Mouse (Mus musculus) stomach, postnatal 0 days (tissue): ENCODE data around the gene Bcap29. TPM values are rescaled to one million over a fixed set of nuclear protein-coding genes. Genes with fewer than 3 reads are reported as not detected.

ENCODE experiments used
- ATAC-seq: fragments of 200-750 bp; cut with Nextera tagmentation; 2 replicates; pipeline ENCODE4 v1.8.0; 2017; ENCODE audit not compliant: low FRiP score, low TSS enrichment
- DNase-seq: peaks from one replicate; pipeline ENCODE4 v3.0.0-alpha.2; 2016; ENCODE audit warnings: low spot score
- H3K27ac ChIP-seq: fragments of 300-500 bp; sonication (generic); replicated peaks from 2 replicates; pipeline ENCODE4 v1.5.1; 2014; ENCODE audit warnings: mild to moderate bottlenecking, control low read depth
- H3K27me3 ChIP-seq: fragments of 300-500 bp; sonication (generic); 2 replicates; pipeline ENCODE4 v1.6.1; 2014; ENCODE audit warnings: low read length; ENCODE audit not compliant: control insufficient read depth, insufficient read depth
- H3K36me3 ChIP-seq: fragments of 300-500 bp; sonication (generic); 2 replicates; pipeline ENCODE4 v1.6.1; 2014; ENCODE audit warnings: low read length, mixed read lengths; ENCODE audit not compliant: control insufficient read depth, insufficient read depth
- H3K4me1 ChIP-seq: fragments of 300-500 bp; sonication (generic); replicated peaks from 2 replicates; pipeline ENCODE4 v1.6.1; 2014; ENCODE audit warnings: antibody characterized with exemption; ENCODE audit not compliant: control insufficient read depth, insufficient read depth
- H3K4me2 ChIP-seq: fragments of 300-500 bp; sonication (generic); replicated peaks from 2 replicates; pipeline ENCODE4 v1.6.1; 2014; ENCODE audit warnings: low read depth, mild to moderate bottlenecking, control low read depth, moderate library complexity
- H3K4me3 ChIP-seq: fragments of 300-500 bp; sonication (generic); 2 replicates; pipeline ENCODE4 v1.5.1; 2014; ENCODE audit warnings: low read depth, low read length, control low read depth
- H3K9ac ChIP-seq: fragments of 300-500 bp; sonication (generic); 2 replicates; pipeline ENCODE4 v1.6.1; 2014; ENCODE audit warnings: mild to moderate bottlenecking, low read length, control low read depth, mixed read lengths
- H3K9me3 ChIP-seq: fragments of 300-500 bp; sonication (generic); 2 replicates; pipeline ENCODE4 v1.6.1; 2016; ENCODE audit warnings: low read length; ENCODE audit not compliant: control insufficient read depth
- CTCF ChIP-seq: IDR thresholded peaks from 2 replicates; pipeline ENCODE4 v1.5.1; 2016; ENCODE audit warnings: antibody characterized with exemption, low read depth, mild to moderate bottlenecking, moderate library complexity
- EP300 ChIP-seq: optimal IDR thresholded peaks from 2 replicates; pipeline ENCODE3; 2016; ENCODE audit warnings: antibody characterized with exemption
- WGBS: fragments of 180-500 bp; shearing (Covaris S2); extraction: QIAGEN DNeasy Blood & Tissue Kit; methylation state at CpG from one replicate; pipeline ENCODE4 v1.1.7; 2014; 5-methylcytosine and 5-hydroxymethylcytosine counted together
- polyA plus RNA-seq: library from polyadenylated mRNA; unstranded; fragments of >200 nt; fragmentation: Nextera tagmentation; extraction: Ambion mirVana; gene quantifications from 2 replicates; pipeline ENCODE4 v1.2.1, GENCODE M21; 2015

Bcap29 gene
- polyA plus RNA-seq, 1 experiment from 2014 or later = 40.4 TPM

- no peaks in the 10 kb centered on the region for H3K27me3 ChIP-seq
- DNase-seq = no peak
- H3K36me3 ChIP-seq = no peaks in the 10 kb centered on the region
- H3K9ac ChIP-seq = no peak overlapping the region
- ATAC-seq = no peak
- TF ChIP-seq EP300 = no peak
- no peak for TF ChIP-seq CTCF
- H3K4me2 ChIP-seq = no peak overlapping the region
- H3K9me3 ChIP-seq = no peaks in the 10 kb centered on the region
- no peaks in the 10 kb centered on the region for H3K4me1 ChIP-seq
- WGBS = 17% methylated on average over 3 of the region's 3 CpGs
- no peak overlapping the region for H3K27ac ChIP-seq
- no peak overlapping the region for H3K4me3 ChIP-seq
These were observed 42.4 kb downstream of the Bcap29 start for GRCm38 (mm10) chr12:31592011-31592410.

GRCm38 (mm10) chr12:31583726-31584125 lies 50.7 kb downstream of the Bcap29 start:
- H3K27ac ChIP-seq = no peak overlapping the region
- DNase-seq (no peak), ATAC-seq (no peak)
- 81% methylated on average over 2 of the region's 2 CpGs for WGBS
- H3K36me3 ChIP-seq = no peaks in the 10 kb centered on the region
- no peaks in the 10 kb centered on the region for H3K27me3 ChIP-seq
- no peak overlapping the region for H3K9ac ChIP-seq
- H3K4me2 ChIP-seq = no peak overlapping the region
- H3K9me3 ChIP-seq = no peaks in the 10 kb centered on the region
- H3K4me1 ChIP-seq = no peaks in the 10 kb centered on the region
- no peak for TF ChIP-seq CTCF
- no peak for TF ChIP-seq EP300
- H3K4me3 ChIP-seq = no peak overlapping the region

- Histone ChIP-seq H3K27me3 (no peaks in the 10 kb centered on the region), H3K9me3 (no peaks in the 10 kb centered on the region), H3K27ac (no peak overlapping the region), H3K36me3 (no peaks in the 10 kb centered on the region), H3K9ac (no peak overlapping the region), H3K4me1 (no peaks in the 10 kb centered on the region), H3K4me3 (no peak overlapping the region), H3K4me2 (no peak overlapping the region)
- no peak for ATAC-seq
- WGBS = 75% methylated on average over 5 of the region's 5 CpGs
- no peak for DNase-seq
- TF ChIP-seq EP300 = no peak
- no peak for TF ChIP-seq CTCF
These were observed 52.4 kb downstream of the Bcap29 start for GRCm38 (mm10) chr12:31582081-31582480.

GRCm38 (mm10) chr12:31581319-31581810 lies 53.1 kb downstream of the Bcap29 start:
- DNase-seq = no peak
- no peak for ATAC-seq
- no peaks in the 10 kb centered on the region for H3K27me3 ChIP-seq
- H3K4me1 ChIP-seq = no peaks in the 10 kb centered on the region
- no peak overlapping the region for H3K4me3 ChIP-seq
- no peak overlapping the region for H3K4me2 ChIP-seq
- 74% methylated on average over 7 of the region's 7 CpGs for WGBS
- no peak overlapping the region for H3K27ac ChIP-seq
- TF ChIP-seq EP300 (no peak), CTCF (no peak)
- H3K36me3 ChIP-seq = no peaks in the 10 kb centered on the region
- H3K9me3 ChIP-seq = no peaks in the 10 kb centered on the region
- H3K9ac ChIP-seq = no peak overlapping the region

- ATAC-seq = peak; percentile 69; the same call in 1 of the 2 replicates
- Histone ChIP-seq H3K4me2 (no peak overlapping the region), H3K27me3 (no peaks in the 10 kb centered on the region), H3K27ac (no peak overlapping the region), H3K9me3 (no peaks in the 10 kb centered on the region), H3K4me3 (no peak overlapping the region), H3K9ac (no peak overlapping the region), H3K4me1 (no peaks in the 10 kb centered on the region), H3K36me3 (no peaks in the 10 kb centered on the region)
- WGBS = 69% methylated on average over 5 of the region's 5 CpGs
- TF ChIP-seq EP300 (no peak), CTCF (no peak)
- peak; percentile 19 for DNase-seq
These were observed 53.7 kb downstream of the Bcap29 start for GRCm38 (mm10) chr12:31580634-31581318.

GRCm38 (mm10) chr12:31578691-31579476 lies 55.6 kb downstream of the Bcap29 start:
- H3K27ac ChIP-seq = no peak overlapping the region
- ATAC-seq (no peak), DNase-seq (no peak)

More at GRCm38 (mm10) chr12:31578691-31579476, 55.6 kb downstream of the Bcap29 start:
- Histone ChIP-seq H3K36me3 (no peaks in the 10 kb centered on the region), H3K27me3 (no peaks in the 10 kb centered on the region), H3K9me3 (no peaks in the 10 kb centered on the region), H3K4me2 (no peak overlapping the region), H3K4me3 (no peak overlapping the region), H3K4me1 (no peaks in the 10 kb centered on the region), H3K9ac (no peak overlapping the region)
- 75% methylated on average over 8 of the region's 8 CpGs for whole genome bisulfite sequencing
- TF ChIP-seq CTCF (no peak), EP300 (no peak)
